Mouse (Mus musculus): Measurements from ENCODE around the gene Ldb2.

The Ldb2 gene

GRCm38 (mm10) chr5:44799053-44799860 is at the start of gene Ldb2:
Gene Ldb2 (minus strand): TSS chr5:44799680.
- peak in 1 of 2 experiments; percentile 20 for DNase-seq (ENCODE audit: low spot score in 2 of 2)

- DNase-seq (ENCODE audit: low spot score in 2 of 2), result peak in 1 of 2 experiments; percentile 13
Measured at GRCm38 (mm10) chr5:44831287-44831686, 31.8 kb upstream of the Ldb2 start.

- DNase-seq (ENCODE audit: low spot score in 2 of 2), result no peak
Measured at GRCm38 (mm10) chr5:44815506-44815905, 16.0 kb upstream of the Ldb2 start.

- no peak for DNase-seq (ENCODE audit: low spot score in 2 of 2)
Measured at GRCm38 (mm10) chr5:44805960-44806359, 6.5 kb upstream of the Ldb2 start.

GRCm38 (mm10) chr5:44801100-44801499 is 1.6 kb upstream of the Ldb2 start:
- no peak for DNase-seq (ENCODE audit: low spot score in 2 of 2)

- no peak for DNase-seq (ENCODE audit: low spot score in 2 of 2)
Measured at GRCm38 (mm10) chr5:44799861-44800260, 381 bp upstream of the Ldb2 start.

- no peak for DNase-seq (ENCODE audit: low spot score in 2 of 2)
Measured at GRCm38 (mm10) chr5:44798493-44798892, 987 bp downstream of the Ldb2 start.

- DNase-seq (ENCODE audit: low spot score in 2 of 2), result no peak
Measured at GRCm38 (mm10) chr5:44798056-44798455, 1.4 kb downstream of the Ldb2 start.

GRCm38 (mm10) chr5:44784591-44784990 is 14.9 kb downstream of the Ldb2 start:
- no peak for DNase-seq (ENCODE audit: low spot score in 2 of 2)

- no peak for DNase-seq (ENCODE audit: low spot score in 2 of 2)
Measured at GRCm38 (mm10) chr5:44779340-44779739, 20.1 kb downstream of the Ldb2 start.

- no peak for DNase-seq (ENCODE audit: low spot score in 2 of 2)
Measured at GRCm38 (mm10) chr5:44768472-44768871, 31.0 kb downstream of the Ldb2 start.

GRCm38 (mm10) chr5:44764911-44765310 is 34.6 kb downstream of the Ldb2 start:
- DNase-seq (ENCODE audit: low spot score in 2 of 2), result no peak

GRCm38 (mm10) chr5:44759178-44759577 is 40.3 kb downstream of the Ldb2 start:
- DNase-seq (ENCODE audit: low spot score in 2 of 2), result no peak

GRCm38 (mm10) chr5:44754156-44754910 is 45.1 kb downstream of the Ldb2 start:
- DNase-seq (ENCODE audit: low spot score in 2 of 2), result no peak

- DNase-seq (ENCODE audit: low spot score in 2 of 2), result no peak
Measured at GRCm38 (mm10) chr5:44745706-44746105, 53.8 kb downstream of the Ldb2 start.

GRCm38 (mm10) chr5:44736366-44736765 is 63.1 kb downstream of the Ldb2 start:
- no peak for DNase-seq (ENCODE audit: low spot score in 2 of 2)

- DNase-seq (ENCODE audit: low spot score in 2 of 2), result no peak
Measured at GRCm38 (mm10) chr5:44734131-44734723, 65.3 kb downstream of the Ldb2 start.

GRCm38 (mm10) chr5:44729646-44730310 is 69.7 kb downstream of the Ldb2 start:
- DNase-seq (ENCODE audit: low spot score in 2 of 2), result no peak

- no peak for DNase-seq (ENCODE audit: low spot score in 2 of 2)
Measured at GRCm38 (mm10) chr5:44727995-44728394, 71.5 kb downstream of the Ldb2 start.

GRCm38 (mm10) chr5:44726546-44727476 is 72.7 kb downstream of the Ldb2 start:
- no peak for DNase-seq (ENCODE audit: low spot score in 2 of 2)

GRCm38 (mm10) chr5:44725501-44725900 is 74.0 kb downstream of the Ldb2 start:
- DNase-seq (ENCODE audit: low spot score in 2 of 2), result no peak

Measured in cerebellum, postnatal 4 days (tissue).